Mouse (Mus musculus) left cerebral cortex, adult 8-10 months (tissue): ENCODE data around the gene Atm. TPM values are rescaled to one million over a fixed set of nuclear protein-coding genes. Genes with fewer than 3 reads are reported as not detected.

Experiments used
- DNase-seq, 2 experiments: peaks; one replicate each; pipeline ENCODE4 v3.0.0; 2022; ENCODE audit warnings: low spot score in 2 of 2
- microRNA-seq, 2 experiments: library from miRNA; unstranded; fragments of <30 nt; microRNA quantifications; one replicate each; pipeline ENCODE4 v1.2.0; 2022
- total RNA-seq, 4 experiments: library from RNA; stranded (reverse); gene quantifications; 2 replicates each; pipeline ENCODE4 v1.2.4; 2022

The Atm gene
- total RNA-seq, 4 experiments from 2014 or later: 15.5 to 21.8 (median 16.9) TPM

GRCm38 (mm10) chr9:53408953-53409361, 127.6 kb downstream of the Atm start:
- DNase-seq: no peak

GRCm38 (mm10) chr9:53408548-53408947, 128.0 kb downstream of the Atm start:
- DNase-seq: no peak

GRCm38 (mm10) chr9:53404753-53405722, 131.5 kb downstream of the Atm start:
- DNase-seq: peak in 1 of 2 experiments; percentile 68

- DNase-seq: no peak
Observed at GRCm38 (mm10) chr9:53404050-53404752, 132.3 kb downstream of the Atm start.

- DNase-seq: no peak
Observed at GRCm38 (mm10) chr9:53402991-53403390, 133.5 kb downstream of the Atm start.

- DNase-seq: no peak
Observed at GRCm38 (mm10) chr9:53402291-53402711, 134.2 kb downstream of the Atm start, which contains the start of gene 4930550C14Rik. Gene 4930550C14Rik, plus strand, starts transcription at chr9:53402325.

GRCm38 (mm10) chr9:53401146-53401545, 135.4 kb downstream of the Atm start:
- DNase-seq: no peak

- DNase-seq: no peak
Observed at GRCm38 (mm10) chr9:53400696-53401095, 135.8 kb downstream of the Atm start.

- no peak for DNase-seq
Observed at GRCm38 (mm10) chr9:53399537-53399936, 137.0 kb downstream of the Atm start.

GRCm38 (mm10) chr9:53398388-53398700, 138.2 kb downstream of the Atm start:
- no peak for DNase-seq

GRCm38 (mm10) chr9:53397685-53398387, 138.7 kb downstream of the Atm start:
- DNase-seq: no peak

- DNase-seq: no peak
Observed at GRCm38 (mm10) chr9:53390136-53390535, 146.4 kb downstream of the Atm start.

Small RNA genes within 50 kb of the gene (microRNA-seq; reads per million reads assigned to microRNA genes)
- gene Mir130c: 0 reads per million in 2 experiments

Other genes starting within 250 kb of the Atm start
- 10 to 100 TPM; 19.7 to 23.3 (median 21.4) TPM for gene Exph5, start 235.1 kb downstream of the Atm start, total RNA-seq
- gene Kdelc2, start 152.7 kb downstream of the Atm start, total RNA-seq: 1 to 10 TPM; 5.9 to 7.3 (median 6.9) TPM
- 1 to 10 TPM in 2 of 4 experiments, under 1 TPM in 2; 0.50 to 1.6 (median 1.0) TPM for gene 4930550C14Rik, start 134.4 kb downstream of the Atm start, total RNA-seq
- gene Npat, start 307 bp upstream of the Atm start, total RNA-seq: 10 to 100 TPM; 18.8 to 21.7 (median 20.5) TPM
- 10 to 100 TPM; 55.4 to 60.7 (median 56.5) TPM for gene Acat1, start 73.6 kb upstream of the Atm start, total RNA-seq
- gene Cul5, start 133.3 kb upstream of the Atm start, total RNA-seq: 10 to 100 TPM; 46.2 to 53.1 (median 52.5) TPM
- 1 to 10 TPM; 1.1 to 2.0 (median 1.3) TPM for gene Rab39, start 169.5 kb upstream of the Atm start, total RNA-seq
- gene Slc35f2, start 234.8 kb upstream of the Atm start, total RNA-seq: 1 to 10 TPM; 3.0 to 4.1 (median 3.2) TPM